Mouse (Mus musculus): ENCODE measurements around the gene St3gal3. TPM values are rescaled to one million over a fixed set of nuclear protein-coding genes. Genes with fewer than 3 reads are reported as not detected.

St3gal3 gene
- total RNA-seq, 2 experiments from 2014 or later: 41.9 to 42.1 TPM

DNA sequence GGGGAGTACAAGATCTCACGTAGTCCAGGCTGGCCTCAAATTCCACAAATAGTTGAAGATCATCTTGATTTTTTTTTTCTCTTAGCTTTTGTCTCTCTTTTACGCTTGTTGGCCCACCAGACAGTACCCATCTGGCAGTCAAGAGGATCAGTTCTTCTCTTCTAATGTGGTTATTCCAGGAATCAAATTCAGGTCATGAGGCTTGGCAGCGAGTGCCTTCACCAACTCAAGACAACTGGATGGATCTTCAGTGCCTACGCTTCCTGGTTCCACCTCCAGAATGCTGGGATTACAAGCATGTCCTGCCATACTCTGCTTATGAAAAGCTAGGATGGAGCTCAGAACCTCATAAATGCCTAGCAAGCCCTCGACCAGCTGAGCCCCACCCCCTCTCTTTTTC is 3.4 kb downstream of the St3gal3 start:
- no peak overlapping the region for H3K27ac ChIP-seq
- no peak overlapping the region for H3K4me3 ChIP-seq
- TF ChIP-seq CTCF (conservative IDR thresholded peaks at IDR 0.05): no peak
- DNase-seq (ENCODE audit: low spot score in 2 of 2): no peak

DNA sequence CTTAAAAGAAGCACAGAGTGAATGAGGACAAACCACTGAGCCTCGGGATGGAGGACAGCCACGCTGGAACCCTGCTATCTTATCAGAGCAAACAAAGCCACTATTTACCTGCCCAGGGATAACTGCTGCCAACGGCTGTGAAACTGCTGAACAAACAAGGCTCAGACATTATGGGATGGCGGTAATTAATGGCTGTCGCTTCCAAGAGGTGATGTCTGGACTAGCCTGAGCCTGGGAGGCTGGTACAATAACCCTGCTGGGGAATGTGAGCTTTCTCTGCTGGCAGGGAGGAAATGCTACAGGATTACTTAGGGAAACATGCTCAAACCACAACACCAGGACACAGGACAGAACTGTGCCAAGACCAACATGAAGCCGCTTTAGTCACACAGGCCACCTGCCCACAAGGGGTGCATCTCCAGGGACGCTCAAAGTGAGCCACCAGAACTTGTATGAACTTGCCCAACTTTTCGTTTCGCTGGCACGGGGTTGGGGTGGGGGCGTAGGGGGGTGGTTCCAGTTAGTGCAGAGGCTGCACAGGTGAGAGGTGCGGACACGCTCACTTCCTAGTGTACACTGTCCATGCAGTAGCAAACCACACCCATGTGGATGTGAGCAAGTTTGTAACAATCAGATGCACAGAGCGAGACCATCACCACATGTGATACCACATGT is 11.5 kb downstream of the St3gal3 start:
- DNase-seq (ENCODE audit: low spot score in 2 of 2): no peak
- no peak overlapping the region for H3K4me3 ChIP-seq
- H3K27ac ChIP-seq: no peak overlapping the region
- TF ChIP-seq CTCF (conservative IDR thresholded peaks at IDR 0.05): no peak

DNA sequence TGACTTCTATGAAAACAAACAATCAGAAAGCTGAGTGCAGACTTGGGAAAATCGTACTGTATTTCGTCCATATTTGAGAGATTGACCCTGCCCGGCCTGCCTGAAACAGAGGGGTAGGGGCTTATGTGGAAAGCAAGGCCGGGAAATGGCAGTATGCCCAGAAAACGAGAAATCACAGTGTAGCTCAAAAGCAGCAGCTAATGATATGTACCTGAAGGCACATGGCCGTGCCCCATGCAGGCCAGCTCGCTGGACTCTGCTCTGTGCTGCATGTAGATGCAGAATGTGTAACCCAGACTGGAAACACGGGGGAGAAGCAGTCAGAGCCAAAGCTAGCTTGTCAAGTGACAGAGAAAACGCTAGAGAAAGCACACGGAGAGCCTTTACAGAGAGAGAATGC is 12.6 kb downstream of the St3gal3 start:
- Histone ChIP-seq H3K27ac (no peak overlapping the region), H3K4me3 (no peak overlapping the region)
- no peak for DNase-seq (ENCODE audit: low spot score in 2 of 2)
- no peak for TF ChIP-seq CTCF (conservative IDR thresholded peaks at IDR 0.05)

DNA sequence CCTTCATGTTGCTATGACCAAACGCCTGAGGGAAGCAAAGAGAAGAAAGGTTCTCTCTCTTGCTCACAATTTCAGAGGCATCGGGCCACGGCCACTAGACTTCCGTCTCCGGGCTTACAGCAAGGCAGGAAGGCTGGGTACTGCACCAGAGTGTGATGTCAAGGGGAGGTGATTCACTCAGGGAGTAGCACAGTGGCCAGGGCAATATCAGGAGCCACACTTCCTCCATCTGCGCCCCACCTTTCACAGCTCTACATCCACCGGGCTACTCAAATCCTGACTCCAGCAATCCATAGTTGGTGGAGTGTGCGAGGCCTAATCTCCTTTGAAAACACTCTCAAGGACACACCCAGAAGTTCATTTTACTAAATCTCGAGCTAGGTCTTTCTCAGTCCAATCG is 17.1 kb downstream of the St3gal3 start:
- no peak for TF ChIP-seq CTCF (conservative IDR thresholded peaks at IDR 0.05)
- Histone ChIP-seq H3K4me3 (no peak overlapping the region), H3K27ac (no peak overlapping the region)
- no peak for DNase-seq (ENCODE audit: low spot score in 2 of 2)

DNA sequence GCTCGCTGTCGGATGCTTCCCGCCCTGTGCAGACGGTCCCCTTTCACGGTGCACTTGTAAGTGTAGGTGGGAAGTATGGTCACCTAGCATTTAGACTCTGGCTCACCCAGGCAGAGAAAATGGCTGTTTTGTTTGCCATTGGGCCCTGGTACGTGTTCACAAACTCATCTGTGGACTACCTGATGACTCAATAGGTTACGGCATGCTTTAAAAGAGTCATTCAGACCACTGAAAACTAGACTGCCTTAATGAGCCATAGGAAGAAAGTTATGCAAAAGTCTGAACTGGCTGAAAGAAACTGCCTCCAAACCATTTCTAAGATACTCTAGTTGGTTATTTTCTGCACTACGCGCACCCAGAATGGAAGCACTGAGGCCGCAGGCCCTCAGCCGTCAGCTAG is 18.6 kb downstream of the St3gal3 start:
- Histone ChIP-seq H3K27ac (no peak overlapping the region), H3K4me3 (no peak overlapping the region)
- DNase-seq (ENCODE audit: low spot score in 2 of 2): no peak
- TF ChIP-seq CTCF (conservative IDR thresholded peaks at IDR 0.05): no peak

DNA sequence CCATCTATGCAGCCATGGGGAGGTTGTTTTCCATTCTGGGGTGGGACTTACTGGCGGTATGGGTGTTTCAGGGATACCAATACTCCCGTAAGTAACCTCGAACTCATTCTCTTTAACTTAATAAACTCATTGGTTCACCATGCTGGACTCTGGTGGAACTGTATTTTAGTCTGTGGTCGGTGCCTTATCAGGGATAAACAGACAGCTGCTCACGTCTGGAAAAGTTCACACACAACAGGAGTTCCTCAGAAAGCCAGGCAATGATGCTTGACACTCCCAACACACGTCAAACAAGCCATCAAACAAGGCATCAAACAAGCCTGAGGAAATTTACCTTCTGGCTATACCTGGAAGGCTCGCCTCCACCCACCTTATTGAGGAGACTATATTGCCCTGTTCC is 19.6 kb downstream of the St3gal3 start:
- no peak overlapping the region for H3K27ac ChIP-seq
- TF ChIP-seq CTCF (conservative IDR thresholded peaks at IDR 0.05): no peak
- DNase-seq (ENCODE audit: low spot score in 2 of 2): no peak
- no peak overlapping the region for H3K4me3 ChIP-seq

DNA sequence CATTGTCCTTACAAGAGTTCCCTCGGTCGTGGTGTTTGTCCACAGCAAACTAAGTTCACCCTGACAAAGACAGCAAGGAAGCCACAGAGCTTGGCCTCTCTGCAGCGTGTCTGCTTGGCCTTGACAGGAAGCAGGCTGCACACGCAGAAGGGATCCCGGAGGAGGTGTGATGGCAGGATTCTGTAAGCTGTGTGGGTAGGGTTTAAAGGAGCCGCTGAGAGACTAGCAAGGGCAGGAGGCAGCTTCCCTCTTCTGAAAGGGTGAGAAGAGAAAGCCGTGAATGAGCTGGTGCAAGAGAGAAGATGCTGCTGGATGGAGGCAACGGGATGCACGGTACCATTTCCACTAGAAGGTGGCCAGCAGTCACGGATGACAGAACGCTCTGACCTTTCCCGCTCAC is 22.1 kb downstream of the St3gal3 start:
- Histone ChIP-seq H3K27ac (peak overlapping the region; percentile 39; the same call in 1 of the 2 replicates), H3K4me3 (no peak overlapping the region)
- peak in 1 of 2 experiments; percentile 23 for DNase-seq (ENCODE audit: low spot score in 2 of 2)
- no peak for TF ChIP-seq CTCF (conservative IDR thresholded peaks at IDR 0.05)

DNA sequence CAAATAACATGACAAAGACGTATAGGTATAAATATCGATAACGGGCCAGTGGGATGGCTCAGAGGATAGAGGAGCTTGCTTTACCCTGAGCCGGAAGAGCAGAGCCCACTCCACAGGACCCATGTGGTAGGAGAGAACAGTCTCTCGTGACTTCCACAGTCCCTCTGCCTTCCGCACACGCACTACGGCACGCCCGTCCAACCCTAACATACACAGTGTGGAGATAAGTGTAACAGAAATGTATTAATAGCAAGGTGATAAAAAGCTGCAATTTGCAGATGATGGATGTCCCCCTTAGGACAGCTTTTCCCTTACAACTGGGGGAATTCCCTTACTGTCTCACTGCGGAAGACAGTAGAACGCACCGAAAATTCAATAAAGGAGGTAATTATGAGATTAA is 25.1 kb downstream of the St3gal3 start:
- Histone ChIP-seq H3K4me3 (no peak overlapping the region), H3K27ac (no peak overlapping the region)
- no peak for TF ChIP-seq CTCF (conservative IDR thresholded peaks at IDR 0.05)
- DNase-seq (ENCODE audit: low spot score in 2 of 2): no peak

DNA sequence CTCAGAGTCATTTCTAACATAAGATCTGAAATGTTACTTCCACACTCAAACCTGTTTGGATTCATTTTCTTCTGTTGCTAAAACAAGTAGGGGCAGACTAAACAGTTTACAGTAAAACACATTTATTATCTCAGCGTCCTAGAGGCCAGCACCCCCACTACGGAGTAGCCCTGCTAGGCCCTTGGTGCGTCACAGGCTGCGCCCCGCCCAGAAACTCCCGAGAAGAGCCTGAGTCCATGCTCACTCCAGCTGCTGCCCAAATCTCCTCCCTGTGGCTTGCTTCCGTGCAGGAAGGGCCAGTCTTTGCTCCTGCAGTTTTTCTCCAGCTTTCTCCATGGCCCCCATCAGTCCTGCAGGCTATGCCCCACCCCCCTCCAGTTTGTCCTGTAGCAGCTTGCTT is 25.9 kb downstream of the St3gal3 start:
- Histone ChIP-seq H3K27ac (no peak overlapping the region), H3K4me3 (no peak overlapping the region)
- DNase-seq (ENCODE audit: low spot score in 2 of 2): no peak
- no peak for TF ChIP-seq CTCF (conservative IDR thresholded peaks at IDR 0.05)

DNA sequence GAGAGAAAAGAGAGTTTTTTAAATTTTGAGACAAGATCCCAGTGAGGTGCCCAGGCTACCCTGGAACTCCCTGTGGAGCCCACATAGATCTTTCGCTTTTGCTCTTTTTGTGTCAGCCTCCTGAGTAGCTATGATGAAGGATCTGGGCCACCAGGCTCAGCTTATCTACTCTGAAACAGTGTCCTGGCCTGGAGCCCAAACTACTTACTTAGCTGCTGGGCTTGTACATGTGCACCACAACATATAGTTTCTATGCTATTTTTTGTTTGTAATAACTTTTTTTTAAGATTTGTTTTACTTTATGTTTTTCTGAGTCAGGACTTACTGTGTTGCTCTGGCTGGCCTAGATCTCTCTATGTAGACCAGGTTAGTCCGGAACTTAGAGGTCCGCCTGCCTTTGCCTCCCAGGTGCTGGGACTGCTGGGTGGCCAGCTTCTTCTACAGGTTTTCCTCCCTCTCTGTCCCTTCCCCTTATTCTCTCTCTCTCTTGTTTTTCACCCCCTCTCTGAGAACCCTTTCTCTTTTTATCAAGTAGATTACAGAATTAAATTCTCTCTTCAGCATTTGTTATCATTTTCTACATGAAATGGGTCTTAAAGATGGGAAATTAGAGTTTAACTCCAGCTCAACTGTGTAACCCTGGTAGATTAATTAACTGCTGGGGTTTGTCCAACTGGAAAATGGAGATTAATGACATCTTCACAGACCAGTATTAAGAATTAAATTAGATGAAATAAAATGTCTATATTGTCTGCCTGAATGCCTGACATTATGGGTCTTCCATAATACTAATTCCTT is 29.3 kb downstream of the St3gal3 start:
- H3K4me3 ChIP-seq: no peak overlapping the region
- TF ChIP-seq CTCF (conservative IDR thresholded peaks at IDR 0.05): no peak
- no peak for DNase-seq (ENCODE audit: low spot score in 2 of 2)
- no peak overlapping the region for H3K27ac ChIP-seq

DNA sequence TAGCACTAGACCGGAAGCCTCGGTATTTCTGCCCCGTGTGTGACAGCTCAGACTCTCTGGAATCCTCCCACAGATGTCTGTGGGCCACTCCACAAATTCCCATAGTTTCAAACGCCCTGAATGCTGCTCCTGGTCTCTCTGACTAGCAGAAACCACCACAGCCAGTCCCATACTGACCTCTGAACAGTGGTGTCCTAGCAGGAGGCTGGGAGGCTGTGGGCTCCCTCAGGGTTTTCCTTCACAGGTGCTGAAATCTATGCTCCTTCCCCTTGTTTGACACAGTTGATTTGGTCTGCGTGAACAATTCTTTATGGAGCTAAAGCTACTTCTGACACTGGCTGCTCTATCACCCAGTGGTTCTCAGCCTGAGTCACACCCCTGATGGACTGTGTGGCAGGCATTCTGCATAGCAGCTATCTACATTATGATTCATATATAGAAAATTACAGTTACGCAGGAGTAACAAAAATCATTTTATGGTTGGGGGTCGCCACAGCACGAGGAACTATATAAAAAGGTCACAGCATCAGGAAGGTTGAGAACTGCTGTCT is 31.4 kb downstream of the St3gal3 start:
- H3K27ac ChIP-seq: no peak overlapping the region
- no peak overlapping the region for H3K4me3 ChIP-seq
- DNase-seq (ENCODE audit: low spot score in 2 of 2): no peak
- no peak for TF ChIP-seq CTCF (conservative IDR thresholded peaks at IDR 0.05)

DNA sequence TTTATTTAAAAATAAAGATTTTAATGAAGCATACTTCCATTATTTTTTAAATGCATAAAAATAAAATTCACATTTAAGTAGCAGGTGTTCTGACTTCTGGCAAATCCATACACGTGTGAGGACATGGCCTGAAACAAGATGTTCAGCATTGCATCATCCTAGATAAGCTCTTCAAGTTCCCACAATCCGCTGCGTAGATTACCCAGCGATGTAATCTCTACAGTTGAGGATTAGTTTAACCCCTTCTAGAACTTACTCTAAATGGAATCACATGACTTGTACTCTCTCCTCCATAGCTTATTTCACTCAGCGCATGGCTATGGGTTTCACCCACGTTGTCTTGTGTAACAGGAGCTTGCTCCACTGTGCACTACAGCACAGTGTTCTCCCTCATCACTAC is 33.2 kb downstream of the St3gal3 start:
- no peak overlapping the region for H3K27ac ChIP-seq
- no peak for TF ChIP-seq CTCF (conservative IDR thresholded peaks at IDR 0.05)
- no peak for DNase-seq (ENCODE audit: low spot score in 2 of 2)
- H3K4me3 ChIP-seq: no peak overlapping the region

DNA sequence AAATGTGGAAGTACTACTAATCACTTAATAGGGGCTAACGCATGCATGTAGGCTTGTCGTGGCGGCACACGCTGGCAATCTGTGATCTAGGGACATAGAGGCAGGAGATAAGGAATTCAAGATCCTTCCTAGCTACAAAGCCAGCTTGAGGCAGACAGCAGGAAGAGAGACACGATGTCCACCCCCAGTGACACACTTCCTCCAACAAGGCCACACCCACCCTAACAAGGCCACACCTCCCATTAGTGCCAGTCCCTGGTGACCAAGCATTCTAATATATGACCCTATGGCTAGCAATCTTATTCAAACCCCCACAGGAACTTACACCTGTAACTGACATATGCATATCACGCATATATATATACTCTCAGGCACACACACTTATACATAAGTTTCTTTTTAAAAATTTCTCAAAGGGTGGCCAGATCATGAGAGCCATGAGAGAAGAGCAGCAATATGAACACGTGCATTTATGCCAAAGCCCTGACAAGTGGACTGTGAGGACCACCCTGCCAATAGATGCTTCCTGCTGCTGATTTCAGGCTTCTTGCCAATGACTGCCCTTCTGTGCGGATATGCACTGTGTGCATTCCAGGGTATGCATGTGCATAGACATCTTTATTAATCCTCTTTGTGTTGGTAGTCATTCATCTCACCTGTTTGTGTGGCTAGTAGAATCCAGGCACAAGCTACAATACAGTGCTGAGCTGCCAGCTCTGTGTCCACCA is 34.9 kb downstream of the St3gal3 start:
- TF ChIP-seq CTCF (conservative IDR thresholded peaks at IDR 0.05): no peak
- no peak overlapping the region for H3K27ac ChIP-seq
- no peak overlapping the region for H3K4me3 ChIP-seq
- no peak for DNase-seq (ENCODE audit: low spot score in 2 of 2)
